Mouse (Mus musculus) liver, embryonic 14.5 days (tissue): ENCODE results near the gene Myo18b.

ENCODE experiments used
- CTCF ChIP-seq: IDR thresholded peaks from 2 replicates; pipeline ENCODE4 v1.5.1; 2016; ENCODE audit warnings: antibody characterized with exemption, low read depth, control low read depth
- EP300 ChIP-seq: IDR thresholded peaks from 2 replicates; pipeline ENCODE4 v1.6.1; 2016; ENCODE audit warnings: antibody characterized with exemption, low read depth

DNA sequence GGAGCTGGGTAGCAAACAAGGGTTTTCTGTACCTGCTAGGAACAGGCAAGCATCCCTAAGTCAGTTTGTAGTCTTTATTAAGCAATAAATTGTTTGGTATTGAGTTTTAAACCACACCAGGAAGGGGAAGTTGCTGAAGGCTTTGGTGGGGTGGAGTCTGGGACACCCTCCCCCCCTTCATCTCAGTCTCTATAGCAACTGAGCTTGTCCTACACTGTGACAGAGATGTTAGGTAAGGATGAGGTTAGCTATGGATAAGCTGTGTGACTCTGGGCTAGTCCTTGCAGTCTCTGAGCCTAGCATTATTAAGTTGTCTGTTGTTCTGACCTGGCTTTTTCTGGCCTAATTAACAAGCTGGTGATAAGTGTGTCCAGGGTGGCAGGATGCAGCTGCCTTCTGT, 254.4 kb downstream of the Myo18b start:
- TF ChIP-seq CTCF (no peak), EP300 (no peak)
